Mouse (Mus musculus) heart, embryonic 10.5 days (tissue): Measurements from ENCODE around the gene Pde5a. TPM values are rescaled to one million over a fixed set of nuclear protein-coding genes. Genes with fewer than 3 reads are reported as not detected.

ENCODE experiments used
- DNase-seq: peaks from one replicate; pipeline ENCODE4 v3.0.0-alpha.2; 2017; ENCODE audit warnings: low spot score
- H3K27ac ChIP-seq: fragments of 300-500 bp; sonication (generic); 2 replicates; pipeline ENCODE4 v1.5.1; 2016; ENCODE audit warnings: mild to moderate bottlenecking
- H3K27me3 ChIP-seq: fragments of 300-500 bp; sonication (generic); 2 replicates; pipeline ENCODE4 v1.6.1; 2016; ENCODE audit warnings: mild to moderate bottlenecking; ENCODE audit not compliant: poor library complexity, insufficient read depth, severe bottlenecking
- H3K36me3 ChIP-seq: fragments of 300-500 bp; sonication (generic); 2 replicates; pipeline ENCODE4 v1.6.1; 2016; ENCODE audit warnings: mild to moderate bottlenecking, moderate library complexity
- H3K4me1 ChIP-seq: fragments of 300-500 bp; sonication (generic); 2 replicates; pipeline ENCODE4 v1.6.1; 2016; ENCODE audit warnings: mild to moderate bottlenecking
- H3K4me3 ChIP-seq: fragments of 300-500 bp; sonication (generic); 2 replicates; pipeline ENCODE4 v1.5.1; 2016; ENCODE audit warnings: mild to moderate bottlenecking, moderate library complexity
- H3K9me3 ChIP-seq: fragments of 300-500 bp; sonication (generic); 2 replicates; pipeline ENCODE4 v1.6.1; 2016; ENCODE audit warnings: mild to moderate bottlenecking, moderate library complexity
- WGBS: fragments of 180-500 bp; shearing (Covaris S2); methylation state at CpG from one replicate; pipeline ENCODE4 v1.1.7; 2016; 5-methylcytosine and 5-hydroxymethylcytosine counted together
- polyA plus RNA-seq: library from polyadenylated mRNA; unstranded; fragments of >200 nt; fragmentation: Nextera tagmentation; extraction: Ambion mirVana; gene quantifications from 2 replicates; pipeline ENCODE4 v1.2.1, GENCODE M21; 2016

Pde5a gene
- polyA plus RNA-seq, 1 experiment from 2014 or later: 3.4 TPM

DNA sequence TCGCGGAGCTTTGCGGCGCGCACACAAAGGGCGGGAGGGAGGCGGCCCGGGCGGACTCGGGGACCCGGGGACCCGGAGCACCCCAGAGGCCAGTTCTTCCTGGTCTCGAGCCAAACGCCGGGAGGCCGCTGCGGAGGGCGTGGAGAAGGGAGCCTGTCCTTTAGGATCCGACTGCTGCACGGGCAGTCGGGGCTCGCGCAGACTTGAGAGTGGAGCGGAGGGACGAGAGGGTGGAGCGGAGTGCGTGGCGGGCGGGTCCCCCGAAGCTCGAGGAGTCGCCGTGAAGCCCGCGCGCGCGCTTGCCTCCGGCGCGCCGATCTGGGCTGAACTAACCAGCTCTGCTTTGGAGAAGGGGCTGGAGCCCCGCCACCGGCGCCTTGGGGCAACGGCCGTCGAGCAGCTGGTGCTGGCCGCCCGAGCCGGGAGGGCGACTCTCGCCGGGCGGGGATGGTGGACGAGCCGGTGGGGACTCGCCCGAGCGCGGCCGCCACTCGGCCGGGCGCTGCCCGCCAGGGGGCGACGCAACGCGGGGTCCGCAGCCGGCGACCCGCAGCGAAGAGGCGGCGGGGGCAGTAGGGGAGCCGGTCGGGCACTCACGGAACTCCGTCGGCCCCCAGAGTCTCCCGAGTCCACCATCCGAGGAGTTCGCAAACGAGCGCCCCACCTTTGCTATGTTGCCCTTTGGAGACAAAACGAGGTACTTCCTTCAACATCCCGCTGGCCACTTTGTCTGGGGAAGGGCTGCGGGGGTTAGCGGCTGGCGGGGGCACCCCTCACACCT, 1.4 kb downstream of the Pde5a start:
- Histone ChIP-seq H3K4me1 (peaks cover 14% of the 10 kb centered on the region; the same call in 1 of the 2 replicates), H3K27ac (peak overlapping the region; percentile 90), H3K27me3 (no peaks in the 10 kb centered on the region), H3K36me3 (no peaks in the 10 kb centered on the region), H3K4me3 (peak overlapping the region; percentile 77), H3K9me3 (no peaks in the 10 kb centered on the region)
- DNase-seq: peak; percentile 88
- under 1% methylated on average over 92 of the region's 92 CpGs for WGBS

DNA sequence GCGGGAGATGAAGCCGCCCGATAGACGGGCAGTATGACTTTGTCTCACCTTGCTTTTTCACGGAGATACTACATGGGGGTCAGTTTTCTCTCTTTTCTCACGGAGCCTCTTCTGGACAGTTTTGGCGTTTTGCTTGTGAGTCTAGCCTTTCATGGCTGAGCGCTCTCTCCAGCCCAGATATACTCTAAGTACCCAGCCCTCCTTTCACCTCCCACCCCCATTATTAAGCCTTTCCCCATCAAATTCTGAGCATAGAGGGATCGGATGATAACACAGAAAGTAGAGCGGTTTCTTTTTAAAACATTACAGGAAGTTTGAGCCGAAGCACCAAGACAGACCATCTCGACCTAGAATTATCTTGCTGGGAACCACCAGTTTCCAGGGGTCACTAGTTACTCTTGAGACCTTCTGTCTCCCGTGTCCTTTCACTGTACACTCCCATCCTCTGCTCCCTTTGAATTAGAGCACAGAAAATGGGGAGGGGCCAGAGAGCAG, 2.0 kb downstream of the Pde5a start:
- no peak for DNase-seq
- Histone ChIP-seq H3K9me3 (no peaks in the 10 kb centered on the region), H3K4me3 (peak overlapping the region; percentile 77), H3K36me3 (no peaks in the 10 kb centered on the region), H3K4me1 (peaks cover 14% of the 10 kb centered on the region; the same call in 1 of the 2 replicates), H3K27ac (peak overlapping the region; percentile 90), H3K27me3 (no peaks in the 10 kb centered on the region)
- WGBS: 3% methylated on average over 13 of the region's 13 CpGs

DNA sequence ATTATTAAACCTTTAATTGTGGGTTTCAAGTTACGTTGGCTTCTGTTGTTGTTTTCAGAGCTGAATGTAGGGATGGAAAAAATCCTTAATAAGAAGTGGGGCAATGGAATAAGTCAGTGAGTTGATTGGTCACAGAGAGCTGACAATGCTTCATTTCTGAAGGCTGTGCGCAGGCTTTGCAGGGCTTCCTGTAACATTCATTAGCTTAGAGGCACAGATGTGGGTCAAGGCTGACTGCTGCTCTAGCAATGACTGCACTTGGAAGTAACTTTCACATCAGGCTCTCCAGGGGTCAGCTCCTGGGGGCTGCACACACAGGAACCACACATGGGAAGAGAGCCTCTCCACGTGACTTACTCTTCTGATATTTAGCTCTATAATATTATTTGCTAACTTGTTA, 5.1 kb downstream of the Pde5a start:
- Histone ChIP-seq H3K27me3 (no peaks in the 10 kb centered on the region), H3K4me3 (no peak overlapping the region), H3K9me3 (no peaks in the 10 kb centered on the region), H3K36me3 (no peaks in the 10 kb centered on the region), H3K27ac (no peak overlapping the region), H3K4me1 (peaks cover 10% of the 10 kb centered on the region; the same call in 1 of the 2 replicates)
- WGBS: 80% methylated on average over 3 of the region's 3 CpGs
- DNase-seq: no peak

DNA sequence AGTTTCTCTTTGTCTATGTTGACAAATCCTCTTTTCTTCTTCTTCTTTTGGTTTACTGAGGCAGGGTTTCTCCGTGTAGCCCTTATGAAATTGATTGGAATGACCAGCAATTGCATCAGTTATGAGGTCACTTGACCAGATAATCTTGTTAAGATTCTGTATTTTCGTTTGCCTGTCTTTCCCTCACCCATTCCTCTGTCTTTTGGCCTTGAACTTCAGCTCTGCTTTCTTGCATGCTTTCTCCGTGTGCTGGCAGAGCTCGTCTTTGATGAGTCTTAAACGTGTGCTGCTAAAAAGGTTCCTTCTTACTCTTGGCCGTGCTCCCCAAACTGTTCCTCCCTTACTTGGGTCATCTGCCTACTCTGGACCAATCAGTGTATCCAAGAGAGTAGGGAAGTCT, 5.6 kb downstream of the Pde5a start:
- Histone ChIP-seq H3K9me3 (no peaks in the 10 kb centered on the region), H3K4me1 (0 out of 2 replicates have a peak, but pooled peaks cover 9% of the 10 kb centered on the region), H3K27ac (no peak overlapping the region), H3K27me3 (no peaks in the 10 kb centered on the region), H3K36me3 (no peaks in the 10 kb centered on the region), H3K4me3 (no peak overlapping the region)
- DNase-seq: no peak
- WGBS: 81% methylated on average over 6 of the region's 6 CpGs

DNA sequence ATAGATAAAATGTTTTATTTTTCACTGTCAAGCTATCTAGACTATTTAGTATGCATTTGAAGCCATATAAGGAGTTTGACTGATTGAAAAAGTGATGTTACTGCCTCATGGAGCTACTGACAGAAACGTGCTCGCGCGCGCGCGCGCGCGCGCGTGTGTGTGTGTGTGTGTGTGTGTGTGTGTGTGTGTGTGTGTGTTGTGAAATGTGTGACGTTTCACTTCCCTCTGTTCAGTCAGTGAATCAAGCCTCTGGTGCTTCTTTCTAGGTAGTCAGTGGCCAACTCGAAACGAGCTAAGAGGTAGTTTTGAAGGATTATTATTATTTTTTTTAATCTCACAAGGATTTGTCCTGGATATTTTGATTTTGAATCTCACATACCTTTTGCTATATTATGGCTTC, 10.7 kb downstream of the Pde5a start:
- no peak overlapping the region for H3K27ac ChIP-seq
- no peak overlapping the region for H3K4me3 ChIP-seq
- DNase-seq: no peak
- no peaks in the 10 kb centered on the region for H3K4me1 ChIP-seq
- H3K9me3 ChIP-seq: 0 out of 2 replicates have a peak, but pooled peaks cover 2% of the 10 kb centered on the region
- WGBS: 98% methylated on average over 15 of the region's 15 CpGs
- peaks cover 5% of the 10 kb centered on the region for H3K36me3 ChIP-seq
- H3K27me3 ChIP-seq: no peaks in the 10 kb centered on the region

DNA sequence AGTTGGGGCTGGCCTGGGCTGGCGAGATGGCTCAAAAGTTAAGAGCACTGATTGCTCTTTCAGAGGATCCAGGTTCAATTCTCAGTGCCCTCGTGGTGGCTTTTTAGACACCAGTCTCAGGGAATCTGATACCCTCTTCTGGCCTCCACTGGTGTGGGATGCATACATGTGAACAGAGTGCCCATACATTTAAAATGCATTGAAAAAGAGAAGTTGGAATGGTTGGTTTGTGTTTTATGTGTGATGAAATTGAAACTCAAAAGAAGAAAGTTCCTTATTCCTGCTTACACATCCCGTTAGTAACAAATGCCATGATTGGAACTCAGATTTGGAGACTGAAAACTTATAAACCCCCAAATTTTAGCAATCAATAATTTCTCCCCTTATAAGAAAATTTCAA, 15.5 kb downstream of the Pde5a start:
- H3K9me3 ChIP-seq: 0 out of 2 replicates have a peak, but pooled peaks cover 2% of the 10 kb centered on the region
- H3K4me1 ChIP-seq: no peaks in the 10 kb centered on the region
- WGBS: 74% methylated on average over 3 of the region's 3 CpGs
- H3K27ac ChIP-seq: no peak overlapping the region
- no peaks in the 10 kb centered on the region for H3K27me3 ChIP-seq
- H3K36me3 ChIP-seq: peaks cover 17% of the 10 kb centered on the region
- H3K4me3 ChIP-seq: no peak overlapping the region
- DNase-seq: no peak

DNA sequence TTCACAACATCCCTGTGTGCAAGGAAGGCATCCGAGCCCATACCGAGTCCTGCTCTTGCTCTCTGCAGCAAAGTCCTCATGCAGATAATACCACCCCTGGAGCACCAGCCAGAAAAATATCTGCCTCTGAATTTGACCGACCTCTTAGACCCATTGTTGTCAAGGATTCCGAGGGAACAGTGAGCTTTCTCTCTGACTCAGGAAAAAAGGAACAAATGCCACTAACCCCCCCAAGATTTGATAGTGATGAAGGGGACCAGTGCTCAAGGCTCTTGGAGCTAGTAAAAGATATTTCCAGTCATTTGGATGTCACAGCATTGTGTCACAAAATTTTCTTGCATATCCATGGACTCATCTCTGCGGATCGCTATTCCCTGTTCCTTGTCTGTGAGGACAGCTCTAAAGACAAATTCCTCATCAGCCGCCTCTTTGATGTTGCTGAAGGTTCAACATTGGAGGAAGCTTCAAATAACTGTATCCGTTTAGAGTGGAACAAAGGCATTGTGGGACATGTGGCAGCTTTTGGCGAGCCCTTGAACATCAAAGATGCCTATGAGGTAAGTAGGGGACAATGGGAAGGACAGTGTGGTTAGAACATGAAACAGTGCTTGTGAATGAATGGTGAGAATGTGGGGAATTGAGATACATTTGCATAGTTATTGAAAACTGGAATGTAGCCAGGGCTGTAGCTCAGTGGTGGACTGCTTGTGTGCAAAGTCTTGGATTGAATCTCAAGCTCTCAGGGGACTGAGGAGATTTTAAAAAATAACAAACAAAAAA, 19.4 kb downstream of the Pde5a start:
- Histone ChIP-seq H3K4me1 (no peaks in the 10 kb centered on the region), H3K9me3 (no peaks in the 10 kb centered on the region), H3K27ac (no peak overlapping the region), H3K4me3 (no peak overlapping the region), H3K27me3 (no peaks in the 10 kb centered on the region), H3K36me3 (peaks cover 12% of the 10 kb centered on the region)
- DNase-seq: no peak
- WGBS: 87% methylated on average over 9 of the region's 9 CpGs

DNA sequence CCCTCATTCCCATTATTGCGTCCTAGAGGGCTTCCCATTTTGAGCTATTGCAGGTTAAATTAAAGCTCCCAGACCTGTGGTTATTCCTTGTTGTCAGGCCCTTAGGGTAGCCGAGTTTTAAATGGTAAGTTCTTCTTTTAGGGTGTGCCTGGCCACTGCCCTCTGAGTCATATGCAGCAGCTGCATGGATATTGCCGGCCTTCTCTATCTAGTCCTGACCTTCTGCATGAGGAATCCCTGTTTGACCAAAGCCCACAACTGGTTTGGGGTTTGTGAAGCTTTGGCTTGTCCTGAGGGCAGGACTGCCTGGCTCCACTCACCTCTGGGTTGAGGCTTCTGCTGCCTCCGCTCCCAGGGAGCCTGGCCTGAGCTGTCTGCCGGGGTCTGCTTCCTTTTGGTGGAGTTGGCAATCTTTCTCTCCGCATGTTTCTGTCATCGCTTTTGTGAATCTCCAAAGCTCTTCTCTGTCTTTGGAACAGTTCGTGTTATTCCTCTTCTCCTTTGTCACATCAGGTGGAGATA, 34.6 kb downstream of the Pde5a start:
- Histone ChIP-seq H3K36me3 (peaks cover 6% of the 10 kb centered on the region; the same call in 1 of the 2 replicates), H3K4me1 (peaks cover 13% of the 10 kb centered on the region), H3K9me3 (no peaks in the 10 kb centered on the region), H3K4me3 (no peak overlapping the region), H3K27me3 (no peaks in the 10 kb centered on the region), H3K27ac (0 out of 2 replicates have a peak overlapping the region, but pooled peaks have one; percentile 32)
- 71% methylated on average over 8 of the region's 8 CpGs for WGBS
- no peak for DNase-seq

DNA sequence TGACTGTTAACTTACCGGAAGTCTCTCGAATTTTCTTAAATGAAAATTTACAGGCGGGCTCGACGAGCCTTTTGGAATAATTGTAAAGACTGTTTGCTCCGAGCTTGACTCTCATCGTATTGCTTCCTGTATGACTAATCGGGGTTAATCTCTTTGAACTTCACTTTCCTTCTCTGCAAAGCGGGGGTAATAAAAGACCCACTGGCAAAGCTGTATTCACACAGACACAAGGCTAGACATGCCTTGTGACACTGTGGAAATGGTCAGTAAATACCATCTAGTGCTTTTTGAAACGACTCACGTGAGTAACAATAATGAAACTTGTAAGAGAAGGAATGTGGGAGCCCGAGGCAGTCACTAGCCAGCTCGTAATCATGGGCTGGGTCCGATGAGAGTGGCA, 35.0 kb downstream of the Pde5a start:
- no peaks in the 10 kb centered on the region for H3K27me3 ChIP-seq
- no peak for DNase-seq
- H3K27ac ChIP-seq: no peak overlapping the region
- H3K4me3 ChIP-seq: no peak overlapping the region
- 72% methylated on average over 14 of the region's 14 CpGs for WGBS
- peaks cover 13% of the 10 kb centered on the region for H3K4me1 ChIP-seq
- H3K36me3 ChIP-seq: peaks cover 6% of the 10 kb centered on the region; the same call in 1 of the 2 replicates
- no peaks in the 10 kb centered on the region for H3K9me3 ChIP-seq

DNA sequence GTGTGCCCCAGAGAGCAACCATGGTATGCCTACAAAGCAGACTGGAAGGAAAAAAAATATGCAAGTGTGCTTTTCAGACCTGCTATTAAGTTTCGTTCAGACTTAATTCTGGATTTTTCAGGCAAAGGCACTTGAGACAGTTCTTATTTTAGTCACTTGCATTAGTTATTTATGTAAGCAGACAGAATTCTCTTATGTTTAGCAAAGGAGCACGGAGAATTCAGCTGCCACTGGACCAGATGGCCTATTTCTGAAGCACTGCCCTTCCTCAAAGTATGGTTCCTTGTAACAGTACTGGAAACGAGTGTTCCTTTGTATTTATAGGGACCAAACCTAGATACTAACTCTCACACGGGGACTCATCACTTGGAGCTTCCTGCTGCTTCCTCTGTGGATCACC, 38.2 kb downstream of the Pde5a start:
- Histone ChIP-seq H3K4me1 (0 out of 2 replicates have a peak, but pooled peaks cover 4% of the 10 kb centered on the region), H3K9me3 (no peaks in the 10 kb centered on the region), H3K36me3 (peaks cover 4% of the 10 kb centered on the region; the same call in 1 of the 2 replicates), H3K27me3 (no peaks in the 10 kb centered on the region), H3K4me3 (no peak overlapping the region), H3K27ac (no peak overlapping the region)
- DNase-seq: no peak
- 63% methylated on average over 4 of the region's 4 CpGs for whole genome bisulfite sequencing

DNA sequence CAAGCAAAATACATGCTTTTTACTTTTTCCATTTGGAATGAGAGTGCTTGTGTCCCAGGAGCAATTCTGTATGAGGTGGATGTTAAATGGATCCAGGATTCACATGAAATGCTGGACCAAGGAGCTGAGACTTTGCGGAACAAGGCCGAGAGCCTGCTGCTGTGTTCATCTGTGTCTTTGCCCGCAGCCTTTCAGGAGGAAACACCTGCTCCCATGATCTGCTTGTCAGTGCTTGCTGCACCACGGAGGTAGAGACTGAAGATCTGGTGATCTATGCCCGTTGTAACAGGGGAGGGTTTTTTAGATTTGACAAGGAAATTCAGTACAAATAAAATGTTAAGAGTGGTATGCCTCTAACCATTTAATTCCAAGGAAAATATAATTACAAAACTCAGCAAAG, 39.1 kb downstream of the Pde5a start:
- WGBS: 76% methylated on average over 5 of the region's 5 CpGs
- DNase-seq: no peak
- Histone ChIP-seq H3K27ac (no peak overlapping the region), H3K36me3 (no peaks in the 10 kb centered on the region), H3K4me3 (no peak overlapping the region), H3K9me3 (no peaks in the 10 kb centered on the region), H3K27me3 (no peaks in the 10 kb centered on the region), H3K4me1 (0 out of 2 replicates have a peak, but pooled peaks cover 4% of the 10 kb centered on the region)

DNA sequence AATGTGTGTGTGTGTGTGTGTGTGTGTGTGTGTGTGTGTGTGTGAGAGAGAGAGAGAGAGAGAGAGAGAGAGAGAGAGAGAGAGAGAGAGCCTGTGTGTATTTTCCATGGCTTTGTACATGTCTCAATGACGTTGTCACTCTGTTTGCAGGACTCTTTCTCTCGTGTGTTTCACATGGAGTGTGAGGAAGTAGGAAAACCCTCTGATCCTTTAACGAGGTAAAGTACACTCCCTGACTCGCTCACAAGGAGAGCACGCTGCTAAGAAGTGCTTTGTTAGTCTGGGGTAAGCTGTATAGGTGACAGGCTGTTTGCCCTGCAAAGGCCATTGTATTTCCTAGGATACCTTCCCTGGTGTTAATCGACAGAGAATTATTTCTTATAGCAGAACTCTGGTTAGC, 52.7 kb downstream of the Pde5a start:
- Histone ChIP-seq H3K36me3 (no peaks in the 10 kb centered on the region), H3K27me3 (no peaks in the 10 kb centered on the region), H3K9me3 (no peaks in the 10 kb centered on the region), H3K4me3 (no peak overlapping the region), H3K4me1 (no peaks in the 10 kb centered on the region), H3K27ac (no peak overlapping the region)
- no peak for DNase-seq
- WGBS: 71% methylated on average over 6 of the region's 6 CpGs

DNA sequence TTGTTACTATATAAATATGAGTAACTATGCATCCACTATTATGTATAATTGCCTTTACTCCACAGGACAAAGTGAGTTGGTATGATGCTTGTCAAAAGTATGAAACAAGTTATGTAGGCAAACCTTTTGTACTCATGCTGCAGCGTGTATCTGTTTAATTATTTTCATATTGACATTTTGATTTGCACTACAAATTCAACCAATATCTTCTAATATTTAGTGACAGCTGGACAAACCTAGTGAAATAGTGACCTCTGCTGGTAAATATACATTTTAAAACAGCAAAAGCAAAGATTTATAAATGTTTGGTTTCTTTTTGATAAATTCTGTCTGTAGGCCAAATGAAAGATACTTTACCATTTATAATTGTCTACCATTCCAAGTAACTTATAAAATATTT, 55.5 kb downstream of the Pde5a start:
- no peaks in the 10 kb centered on the region for H3K27me3 ChIP-seq
- H3K9me3 ChIP-seq: no peaks in the 10 kb centered on the region
- no peaks in the 10 kb centered on the region for H3K4me1 ChIP-seq
- H3K36me3 ChIP-seq: no peaks in the 10 kb centered on the region
- no peak for DNase-seq
- no peak overlapping the region for H3K27ac ChIP-seq
- H3K4me3 ChIP-seq: no peak overlapping the region
- WGBS: 47% methylated on average over 1 of the region's 1 CpGs
